8 mouse cellular contexts compared by ENCODE assay signal in the genomic region with DNA sequence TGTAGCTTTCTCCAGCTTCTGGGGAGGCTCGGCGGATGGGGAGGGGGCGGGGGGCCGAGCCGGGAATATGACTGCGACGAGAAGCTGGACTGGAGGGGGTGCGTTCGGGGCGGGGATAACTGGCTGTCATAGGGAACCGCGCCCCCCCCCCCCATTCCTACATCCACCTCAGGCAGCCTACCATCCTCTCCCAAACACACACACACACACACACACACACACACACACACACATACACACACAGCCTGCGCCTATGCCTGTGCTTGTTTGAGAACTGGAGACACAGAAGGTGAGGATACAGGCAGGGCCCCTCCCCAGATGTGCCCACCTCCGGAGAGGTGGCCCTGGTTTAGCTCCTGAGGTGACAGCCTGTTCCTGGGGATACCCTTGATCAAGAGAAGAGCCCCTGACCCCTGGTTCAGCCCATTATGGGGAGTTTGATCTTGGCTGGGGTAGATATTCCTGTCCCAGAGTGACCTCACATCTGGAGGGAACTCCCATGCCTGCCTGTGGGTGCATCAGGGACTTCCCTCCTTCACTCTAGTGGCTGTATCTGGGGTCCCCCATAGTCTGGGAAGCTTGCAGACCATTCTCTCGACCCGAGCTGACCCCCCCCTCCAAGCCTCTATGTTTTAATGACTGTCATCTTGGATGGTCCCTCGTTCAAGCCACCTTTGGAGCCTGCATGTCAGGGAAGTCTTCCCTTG. TPM values are rescaled to one million over a fixed set of nuclear protein-coding genes. Genes with fewer than 3 reads are reported as not detected.
DNase-seq lines count a peak whose midpoint lies in the region; ATAC-seq and TF ChIP-seq lines count a peak whose summit lies in the region.

No protein-coding gene starts in this region.

- no peaks in the 10 kb centered on the region for H3K36me3 ChIP-seq in lung, embryonic 16.5 days (ENCODE audit: control insufficient read depth, insufficient read depth, low read length)
- no peaks in the 10 kb centered on the region for H3K36me3 ChIP-seq in limb, embryonic 14.5 days (ENCODE audit: control insufficient read depth, insufficient read depth, low read length)
- H3K36me3 ChIP-seq in stomach, embryonic 15.5 days: no peaks in the 10 kb centered on the region

- H3K27me3 ChIP-seq in lung, embryonic 16.5 days (ENCODE audit: control insufficient read depth, insufficient read depth, low read depth, low read length): peaks cover 51% of the 10 kb centered on the region
- peaks cover 45% of the 10 kb centered on the region for H3K27me3 ChIP-seq in limb, embryonic 14.5 days (ENCODE audit: control insufficient read depth, insufficient read depth, low read length)
- H3K27me3 ChIP-seq in stomach, embryonic 15.5 days (replicated peaks): peaks cover 49% of the 10 kb centered on the region

- peaks cover 7% of the 10 kb centered on the region for H3K4me1 ChIP-seq in lung, embryonic 16.5 days (replicated peaks; ENCODE audit: control insufficient read depth, insufficient read depth, low read length)
- no peaks in the 10 kb centered on the region for H3K4me1 ChIP-seq in limb, embryonic 14.5 days (ENCODE audit: control insufficient read depth, insufficient read depth, low read length)
- H3K4me1 ChIP-seq in stomach, embryonic 15.5 days: 0 out of 2 replicates have a peak, but pooled peaks cover 5% of the 10 kb centered on the region

- peak overlapping the region; percentile 97 for H3K4me2 ChIP-seq in lung, embryonic 16.5 days (ENCODE audit: low read depth, low read length)
- H3K4me2 ChIP-seq in limb, embryonic 14.5 days (replicated peaks; ENCODE audit: low read depth, low read length, severe bottlenecking): peak overlapping the region; percentile 99
- peak overlapping the region; percentile 97 for H3K4me2 ChIP-seq in stomach, embryonic 15.5 days

- no peak overlapping the region for H3K27ac ChIP-seq in lung, embryonic 16.5 days (ENCODE audit: low read length)
- H3K27ac ChIP-seq in limb, embryonic 14.5 days (replicated peaks; ENCODE audit: low read depth, low read length): no peak overlapping the region
- no peak overlapping the region for H3K27ac ChIP-seq in stomach, embryonic 15.5 days

- 8% methylated on average over 17 of the region's 17 CpGs for WGBS in lung, embryonic 16.5 days
- WGBS in limb, embryonic 14.5 days: 8% methylated on average over 11 of the region's 17 CpGs
- WGBS in stomach, embryonic 15.5 days: 13% methylated on average over 14 of the region's 17 CpGs

- peak; percentile 18; the same call in 1 of the 2 replicates for ATAC-seq in lung, embryonic 16.5 days (ENCODE audit: low read depth)
- 0 out of 2 replicates have a peak, but pooled peaks have one; percentile 10 for ATAC-seq in limb, embryonic 14.5 days (ENCODE audit: low FRiP score, low read depth)
- ATAC-seq in stomach, embryonic 15.5 days (ENCODE audit: insufficient read depth, low FRiP score, low read depth): no peak
- no peak for ATAC-seq in erythroblast, adult 5-6 weeks (replicated peaks; ENCODE audit: low FRiP score, poor library complexity, severe bottlenecking)

- H3K4me3 ChIP-seq in lung, embryonic 16.5 days (ENCODE audit: low read length): peak overlapping the region; percentile 60
- H3K4me3 ChIP-seq in limb, embryonic 14.5 days (replicated peaks; ENCODE audit: low read length): peak overlapping the region; percentile 57
- H3K4me3 ChIP-seq in stomach, embryonic 15.5 days (replicated peaks): peak overlapping the region; percentile 51

- TF ChIP-seq POLR2A in limb, embryonic 14.5 days (IDR thresholded peaks at IDR 0.05; ENCODE audit: borderline replicate concordance, extremely low read depth, insufficient read depth, insufficient read length): no peak

- H3K9ac ChIP-seq in lung, embryonic 16.5 days (ENCODE audit: low read length): peak overlapping the region; percentile 63
- H3K9ac ChIP-seq in limb, embryonic 14.5 days (ENCODE audit: low read depth, low read length, severe bottlenecking): peak overlapping the region; percentile 57
- peak overlapping the region; percentile 25; the same call in 1 of the 2 replicates for H3K9ac ChIP-seq in stomach, embryonic 15.5 days

- DNase-seq in adrenal gland, postnatal 14 days: peak; percentile 23
- no peak for DNase-seq in adrenal gland, postnatal 25 days
- DNase-seq in lung, postnatal 10 days: no peak
- no peak for DNase-seq in limb, embryonic 14.5 days (ENCODE audit: low spot score)
- no peak for DNase-seq in spleen, postnatal 10 days (ENCODE audit: low spot score in 2 of 2)

- H3K9me3 ChIP-seq in lung, embryonic 16.5 days (ENCODE audit: control insufficient read depth, low read length): no peaks in the 10 kb centered on the region
- H3K9me3 ChIP-seq in limb, embryonic 14.5 days (ENCODE audit: control insufficient read depth, low read length): no peaks in the 10 kb centered on the region
- H3K9me3 ChIP-seq in stomach, embryonic 15.5 days: no peaks in the 10 kb centered on the region

RNA-seq across cellular contexts. Expression of a gene that starts 0.9 kb away (rescaled TPM):
- total RNA-seq in adrenal gland, postnatal 14 days (2021): 0.70 and 0.75 TPM in 2 replicates
- total RNA-seq in adrenal gland, postnatal 25 days (2021): 0.33 and 0.49 TPM in 2 replicates
- polyA plus RNA-seq in lung, embryonic 16.5 days (2015; fragmentation: Nextera tagmentation; extraction: Ambion mirVana): 1.6 and 1.7 TPM in 2 replicates
- 3.4 TPM in 2 replicates for polyA plus RNA-seq in limb, embryonic 14.5 days (2012; rRNA removed)
- 1.4 and 1.9 TPM in 2 replicates for polyA plus RNA-seq in limb, embryonic 14.5 days (2014; fragmentation: Nextera tagmentation; extraction: Ambion mirVana)
- polyA plus RNA-seq in stomach, embryonic 15.5 days (2015; fragmentation: Nextera tagmentation; extraction: Ambion mirVana): 1.6 and 2.3 TPM in 2 replicates
- total RNA-seq in erythroblast, adult 5-6 weeks (2015; ENCODE audit: low replicate concordance): not detected in 2 replicates
- total RNA-seq in erythroblast, adult 5-6 weeks (2017; ENCODE audit: low replicate concordance): not detected in 2 replicates

RNA-seq across cellular contexts. Expression of a gene that starts 19.7 kb away (rescaled TPM):
- total RNA-seq in adrenal gland, postnatal 14 days (2021): 25.3 and 28.5 TPM in 2 replicates
- total RNA-seq in adrenal gland, postnatal 25 days (2021): 13.4 and 13.6 TPM in 2 replicates
- polyA plus RNA-seq in lung, embryonic 16.5 days (2015; fragmentation: Nextera tagmentation; extraction: Ambion mirVana): 165 and 178 TPM in 2 replicates
- polyA plus RNA-seq in limb, embryonic 14.5 days (2012; rRNA removed): 102 and 107 TPM in 2 replicates
- 82.1 and 92.4 TPM in 2 replicates for polyA plus RNA-seq in limb, embryonic 14.5 days (2014; fragmentation: Nextera tagmentation; extraction: Ambion mirVana)
- polyA plus RNA-seq in stomach, embryonic 15.5 days (2015; fragmentation: Nextera tagmentation; extraction: Ambion mirVana): 115 and 124 TPM in 2 replicates
- total RNA-seq in erythroblast, adult 5-6 weeks (2015; ENCODE audit: low replicate concordance): 34.9 and 47.3 TPM in 2 replicates
- 39.6 and 46.4 TPM in 2 replicates for total RNA-seq in erythroblast, adult 5-6 weeks (2017; ENCODE audit: low replicate concordance)

RNA-seq across cellular contexts. Expression of a gene that starts 30.8 kb away (rescaled TPM):
- 40.0 and 57.6 TPM in 2 replicates for total RNA-seq in adrenal gland, postnatal 14 days (2021)
- 51.9 and 63.6 TPM in 2 replicates for total RNA-seq in adrenal gland, postnatal 25 days (2021)
- 31.1 and 34.5 TPM in 2 replicates for polyA plus RNA-seq in lung, embryonic 16.5 days (2015; fragmentation: Nextera tagmentation; extraction: Ambion mirVana)
- 77.1 and 93.5 TPM in 2 replicates for polyA plus RNA-seq in limb, embryonic 14.5 days (2012; rRNA removed)
- polyA plus RNA-seq in limb, embryonic 14.5 days (2014; fragmentation: Nextera tagmentation; extraction: Ambion mirVana): 41.9 and 49.2 TPM in 2 replicates
- 24.1 and 27.0 TPM in 2 replicates for polyA plus RNA-seq in stomach, embryonic 15.5 days (2015; fragmentation: Nextera tagmentation; extraction: Ambion mirVana)
- 4.8 and 13.3 TPM in 2 replicates for total RNA-seq in erythroblast, adult 5-6 weeks (2015; ENCODE audit: low replicate concordance)
- 3.9 and 14.8 TPM in 2 replicates for total RNA-seq in erythroblast, adult 5-6 weeks (2017; ENCODE audit: low replicate concordance)

RNA-seq across cellular contexts. Expression of a gene that starts 34.2 kb away (rescaled TPM):
- 17.6 and 18.1 TPM in 2 replicates for total RNA-seq in adrenal gland, postnatal 14 days (2021)
- 30.4 and 43.7 TPM in 2 replicates for total RNA-seq in adrenal gland, postnatal 25 days (2021)
- polyA plus RNA-seq in lung, embryonic 16.5 days (2015; fragmentation: Nextera tagmentation; extraction: Ambion mirVana): not detected in 2 replicates
- 0.63 TPM in 1 of 2 replicates, not detected in the other for polyA plus RNA-seq in limb, embryonic 14.5 days (2012; rRNA removed)
- polyA plus RNA-seq in limb, embryonic 14.5 days (2014; fragmentation: Nextera tagmentation; extraction: Ambion mirVana): not detected in 2 replicates
- polyA plus RNA-seq in stomach, embryonic 15.5 days (2015; fragmentation: Nextera tagmentation; extraction: Ambion mirVana): not detected in 2 replicates
- not detected in 2 replicates for total RNA-seq in erythroblast, adult 5-6 weeks (2015; ENCODE audit: low replicate concordance)
- not detected in 2 replicates for total RNA-seq in erythroblast, adult 5-6 weeks (2017; ENCODE audit: low replicate concordance)

RNA-seq across cellular contexts. Expression of a gene that starts 46.2 kb away (rescaled TPM):
- 1,539 and 1,562 TPM in 2 replicates for total RNA-seq in adrenal gland, postnatal 14 days (2021)
- total RNA-seq in adrenal gland, postnatal 25 days (2021): 639 and 861 TPM in 2 replicates
- polyA plus RNA-seq in lung, embryonic 16.5 days (2015; fragmentation: Nextera tagmentation; extraction: Ambion mirVana): 3.3 and 3.7 TPM in 2 replicates
- 1.4 TPM in 2 replicates for polyA plus RNA-seq in limb, embryonic 14.5 days (2012; rRNA removed)
- polyA plus RNA-seq in limb, embryonic 14.5 days (2014; fragmentation: Nextera tagmentation; extraction: Ambion mirVana): 0.15 and 0.22 TPM in 2 replicates
- 4.8 and 5.3 TPM in 2 replicates for polyA plus RNA-seq in stomach, embryonic 15.5 days (2015; fragmentation: Nextera tagmentation; extraction: Ambion mirVana)
- 0.19 and 0.63 TPM in 2 replicates for total RNA-seq in erythroblast, adult 5-6 weeks (2015; ENCODE audit: low replicate concordance)
- 2.1 and 3.6 TPM in 2 replicates for total RNA-seq in erythroblast, adult 5-6 weeks (2017; ENCODE audit: low replicate concordance)

Comparison
In these comparisons a context has a peak if more than half of its experiments do, and no peak if none do; other contexts are left out.
1. ATAC-seq: peak in lung, embryonic 16.5 days (single experiment) and limb, embryonic 14.5 days (single experiment); none in stomach, embryonic 15.5 days (single experiment) and erythroblast, adult 5-6 weeks (single experiment).
2. Peak in every context shown above with its lines, with median percentiles within 50 percentile points of each other: H3K4me2 ChIP-seq, H3K4me3 ChIP-seq and H3K9ac ChIP-seq.